Comparison of ENCODE assay signal across 14 mouse cellular contexts in genomic region chr8:61254196-61254595, GRCm38 (mm10).
"Had no signal": no experiment of that assay in that cellular context is flagged by ENCODE, and none has a peak within 500 bp of the region (broad histone marks: within the 10 kb centered on the region; RNA-seq: fewer than 3 reads in every experiment).

No protein-coding gene starts in this region.

- H3K27me3 ChIP-seq: intestine, embryonic 15.5 days; kidney, embryonic 15.5 days; liver, embryonic 13.5 days had no signal

- H3K36me3 ChIP-seq: intestine, embryonic 15.5 days had no signal

- H3K27ac ChIP-seq: intestine, embryonic 15.5 days; kidney, embryonic 15.5 days; layer of hippocampus, adult 2 months; left cerebral cortex, adult 2 months; liver, embryonic 13.5 days had no signal

- H3K9ac ChIP-seq: intestine, embryonic 15.5 days; kidney, embryonic 15.5 days; liver, embryonic 13.5 days had no signal

- ATAC-seq: intestine, embryonic 15.5 days had no signal

- H3K4me3 ChIP-seq: intestine, embryonic 15.5 days; kidney, embryonic 15.5 days; layer of hippocampus, adult 2 months; left cerebral cortex, adult 2 months; liver, embryonic 13.5 days had no signal

- H3K4me2 ChIP-seq: intestine, embryonic 15.5 days; kidney, embryonic 15.5 days; liver, embryonic 13.5 days; midbrain, embryonic 11.5 days had no signal

- H3K9me3 ChIP-seq: intestine, embryonic 15.5 days; liver, embryonic 13.5 days had no signal

- DNase-seq: kidney, adult 11 months; kidney, adult 8-10 months; kidney, postnatal 14 days; layer of hippocampus, adult 9-11 months; layer of hippocampus, postnatal 36 days; liver, embryonic 13.5 days; midbrain, embryonic 14.5 days; thymus, adult 18-20 months; thymus, postnatal 36 days had no signal
